Mouse (Mus musculus) activated CD4-positive, CD25-positive, alpha-beta regulatory T cell, adult 4 months (primary cell): ENCODE results near the gene Slamf6. TPM values are rescaled to one million over a fixed set of nuclear protein-coding genes. Genes with fewer than 3 reads are reported as not detected.

Source experiments
- ATAC-seq: one replicate; pipeline ENCODE4 v1.8.0; 2017
- polyA plus RNA-seq, 2 experiments: library from polyadenylated mRNA; unstranded; fragments of 100-300 nt; shearing (Covaris generic); gene quantifications; one replicate each; pipeline ENCODE4 v1.2.1; 2017

Gene Slamf6
- polyA plus RNA-seq, 2 experiments from 2014 or later, result 377 to 508 TPM

DNA sequence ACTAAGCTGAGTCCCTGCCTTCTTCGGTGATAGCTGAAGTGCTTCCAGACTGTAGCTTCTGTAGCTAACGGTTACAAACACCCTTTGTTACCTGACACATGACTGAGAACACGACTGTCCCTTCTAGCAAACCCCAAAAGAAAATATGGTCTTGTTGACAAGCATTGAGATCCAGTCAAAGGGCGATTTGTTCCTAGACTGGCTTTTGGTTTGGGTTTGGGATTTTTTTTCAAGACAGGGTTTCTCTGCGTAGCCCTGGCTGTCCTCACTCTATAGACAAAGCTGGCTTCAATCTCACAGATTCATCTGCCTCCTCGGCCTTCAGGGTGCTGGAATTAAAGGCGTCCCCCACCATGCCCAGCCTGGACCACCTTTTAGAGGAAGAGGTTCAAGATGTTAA is 79.4 kb downstream of the Slamf6 start:
- ATAC-seq, result no peak

DNA sequence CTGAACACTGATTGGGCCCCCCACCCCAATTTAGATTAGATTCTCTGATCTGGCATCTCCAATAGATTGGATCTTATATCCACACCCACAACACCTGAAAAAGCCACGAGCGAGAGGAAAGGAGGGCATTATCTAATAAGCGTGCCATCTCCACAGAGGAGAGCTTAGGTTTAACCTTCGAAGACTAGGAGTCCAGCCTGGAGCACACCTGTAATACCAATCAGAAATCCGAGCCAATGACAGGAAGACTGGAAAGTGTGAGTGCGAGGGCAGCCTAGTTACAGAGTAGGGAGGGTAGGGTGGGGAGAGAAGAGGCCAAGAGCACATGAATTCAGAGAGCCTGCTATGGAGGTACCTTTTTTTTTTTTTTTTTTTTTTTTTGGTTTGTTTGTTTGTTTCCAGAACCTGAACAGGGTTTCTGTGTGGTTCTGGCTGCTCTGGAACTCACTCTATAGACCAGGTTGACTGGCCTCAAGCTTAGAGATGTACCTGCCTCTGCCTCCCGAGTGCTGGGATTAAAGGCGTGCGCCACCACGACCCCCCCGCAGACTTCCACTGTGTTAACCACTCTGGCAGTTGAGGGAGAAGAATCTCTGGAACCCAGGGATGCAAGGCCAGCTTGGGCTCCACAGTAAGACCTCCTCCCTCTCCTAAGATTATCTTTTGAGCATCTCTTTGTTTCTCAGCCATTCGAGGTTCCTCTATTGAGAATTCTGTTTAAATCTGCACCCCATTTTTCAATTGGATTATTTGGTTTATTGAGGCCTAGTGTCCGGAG is 81.7 kb downstream of the Slamf6 start:
- no peak for ATAC-seq

- ATAC-seq, result peak; percentile 90
Measured at GRCm38 (mm10) chr1:172000641-172001040, 83.3 kb downstream of the Slamf6 start.

- ATAC-seq, result no peak
Measured at GRCm38 (mm10) chr1:172001665-172002064, 84.3 kb downstream of the Slamf6 start.

Other genes with a start within 250 kb of the Slamf6 start
- 100 to 1,000 TPM; 665 to 693 TPM for gene Cd48, start 235.5 kb upstream of the Slamf6 start, polyA plus RNA-seq
- 10 to 100 TPM; 68.6 to 72.1 TPM for gene Slamf1, start 150.4 kb upstream of the Slamf6 start, polyA plus RNA-seq
- 100 to 1,000 TPM; 173 to 208 TPM for gene Cd84, start 77.8 kb upstream of the Slamf6 start, polyA plus RNA-seq
- 1 to 10 TPM; 1.1 to 2.3 TPM for gene Gm10521, start 21.9 kb upstream of the Slamf6 start, polyA plus RNA-seq
- gene Vangl2, start 110.9 kb downstream of the Slamf6 start, polyA plus RNA-seq, result 1 to 10 TPM in 1 of 2 experiments, under 1 TPM in 1; 0.62 to 1.0 TPM
- gene Nhlh1, start 140.1 kb downstream of the Slamf6 start, polyA plus RNA-seq, result not detected
- 100 to 1,000 TPM in 1 of 2 experiments, 10 to 100 TPM in 1; 84.6 to 111 TPM for gene Copa, start 165.0 kb downstream of the Slamf6 start, polyA plus RNA-seq
- 100 to 1,000 TPM in 1 of 2 experiments, 10 to 100 TPM in 1; 97.2 to 108 TPM for gene Ncstn, start 165.3 kb downstream of the Slamf6 start, polyA plus RNA-seq
- gene Pex19, start 209.2 kb downstream of the Slamf6 start, polyA plus RNA-seq, result 10 to 100 TPM; 68.1 to 70.7 TPM
- 10 to 100 TPM; 51.0 to 78.8 TPM for gene Dcaf8, start 230.6 kb downstream of the Slamf6 start, polyA plus RNA-seq